Mouse (Mus musculus) gastrocnemius, adult 8-10 months (tissue): ENCODE measurements around the gene Lrrc3b. TPM values are rescaled to one million over a fixed set of nuclear protein-coding genes. Genes with fewer than 3 reads are reported as not detected.

Experiments used
- DNase-seq, 2 experiments: peaks; one replicate each; pipeline ENCODE4 v3.0.0; 2022; ENCODE audit warnings: low spot score in 2 of 2
- total RNA-seq, 4 experiments: library from RNA; stranded (reverse); gene quantifications; 2 replicates each; pipeline ENCODE4 v1.2.4; 2022

Lrrc3b gene
- 1 to 10 TPM in 3 of 4 experiments, under 1 TPM in 1; 0.80 to 2.6 (median 2.1) TPM for total RNA-seq

DNA sequence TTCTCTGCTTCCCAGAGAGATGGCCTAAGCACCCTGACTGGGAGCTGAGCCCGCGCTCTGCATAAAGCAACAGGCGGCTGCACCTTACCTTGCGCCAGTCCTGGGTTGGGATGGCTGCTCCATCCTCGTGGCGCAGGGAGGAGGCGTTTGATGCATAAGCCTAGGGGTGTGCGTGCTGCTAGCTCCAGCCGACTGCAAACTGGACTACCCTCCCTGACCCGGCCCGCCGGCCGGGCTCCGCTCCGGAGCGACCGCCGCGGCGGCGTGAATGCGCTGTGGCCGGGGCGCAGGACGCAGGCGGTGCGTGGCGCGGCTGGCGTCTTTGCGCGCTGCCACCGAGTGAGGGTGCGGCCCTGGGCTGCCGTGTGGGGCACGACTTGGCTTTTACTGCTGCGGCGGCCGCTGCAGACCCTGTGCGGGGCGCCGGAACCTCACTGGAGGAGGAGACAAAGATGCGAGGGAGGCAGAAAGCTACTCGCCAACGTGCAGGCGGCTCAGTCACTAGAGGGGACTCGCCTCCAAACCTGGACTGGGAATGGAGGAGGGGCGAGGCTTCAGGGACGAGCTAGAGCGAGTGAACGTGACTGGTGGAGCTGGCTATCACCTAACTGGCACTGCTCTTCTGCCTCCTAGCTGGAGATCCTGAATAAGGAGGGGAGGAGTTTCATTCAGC is at the start of gene Lrrc3b:
Lrrc3b (minus strand) TSS at position 503 of the 673 bp plus-strand sequence.
- DNase-seq = no peak

DNA sequence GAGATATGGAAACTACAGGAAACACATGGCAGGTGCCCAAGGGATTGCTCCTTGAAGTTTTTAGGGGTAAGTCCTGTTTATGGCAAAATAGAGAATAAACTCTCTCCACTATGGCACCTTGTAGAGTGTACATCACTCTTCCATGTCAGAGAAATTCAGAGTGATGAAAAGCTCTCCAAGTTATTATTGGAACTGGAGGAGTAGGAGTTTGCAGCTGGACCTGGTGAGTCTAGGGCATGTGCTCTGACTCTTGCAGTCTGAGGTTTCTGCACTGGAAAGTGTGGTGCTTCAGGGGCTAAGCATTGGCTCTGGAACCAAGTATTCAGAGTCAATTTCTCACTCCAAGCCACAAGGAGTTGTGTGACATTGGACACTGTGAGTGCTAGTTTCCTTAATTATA is 38.9 kb upstream of the Lrrc3b start:
- no peak for DNase-seq

DNA sequence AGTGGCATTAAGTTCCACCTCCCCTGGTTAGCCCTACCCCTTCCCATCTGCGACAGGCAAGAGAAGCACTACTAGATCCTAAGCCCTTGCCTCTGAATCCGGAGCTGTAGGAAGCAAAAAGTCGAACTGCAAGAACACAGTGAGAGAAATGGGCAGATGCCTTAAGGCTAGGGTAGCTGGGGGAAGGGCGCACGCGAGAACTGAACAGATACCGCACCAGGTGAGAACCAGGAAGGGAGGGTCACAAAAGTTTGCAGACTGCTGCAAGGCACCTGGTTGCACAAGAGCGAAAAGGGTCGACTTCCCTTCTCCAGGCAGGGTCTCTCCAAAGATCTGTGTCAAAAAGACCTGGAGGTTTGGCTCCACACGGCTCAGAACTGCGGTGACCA is 697 bp downstream of the Lrrc3b start:
- no peak for DNase-seq

DNA sequence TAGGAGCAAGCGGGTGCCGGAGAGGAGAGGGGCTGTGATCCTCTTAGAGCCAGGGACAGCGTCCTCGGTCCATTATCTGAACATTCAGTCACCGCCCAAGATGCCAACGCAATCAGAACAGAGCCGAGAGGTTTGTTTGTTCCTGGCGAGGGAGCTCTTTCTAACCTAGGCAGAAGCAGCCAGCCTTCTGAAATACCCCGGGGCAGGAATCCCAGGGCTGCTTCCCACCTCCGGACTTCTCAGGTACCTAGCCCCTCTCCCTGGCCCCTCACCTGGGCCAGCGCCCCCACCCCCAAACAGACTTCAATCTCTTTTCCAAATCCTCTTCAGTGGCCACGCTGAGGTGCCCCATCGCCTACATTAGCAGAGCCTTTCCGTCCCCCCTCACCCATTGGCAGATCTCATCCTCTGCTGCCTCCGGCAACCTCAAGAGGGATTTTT is 1.3 kb downstream of the Lrrc3b start:
- DNase-seq = no peak

DNA sequence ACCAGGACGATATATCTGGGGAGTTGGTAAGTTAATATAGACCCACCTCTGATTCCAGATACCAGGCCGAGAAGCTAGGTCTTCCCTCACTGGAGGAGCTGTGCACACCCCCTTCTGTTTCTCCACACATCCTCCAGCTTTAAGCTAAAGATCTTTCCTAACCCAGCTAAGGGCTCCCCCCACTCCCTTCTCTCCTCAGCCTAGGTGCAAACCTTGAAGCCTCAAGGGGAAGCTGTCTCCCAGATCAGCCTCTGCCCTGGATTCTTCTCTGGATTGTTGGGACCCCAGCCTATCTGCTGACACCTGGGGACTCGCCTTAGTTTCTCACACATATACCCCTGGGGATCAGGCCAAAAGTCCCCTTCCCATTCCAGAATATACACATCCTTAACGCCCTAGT is 1.7 kb downstream of the Lrrc3b start:
- DNase-seq = no peak

DNA sequence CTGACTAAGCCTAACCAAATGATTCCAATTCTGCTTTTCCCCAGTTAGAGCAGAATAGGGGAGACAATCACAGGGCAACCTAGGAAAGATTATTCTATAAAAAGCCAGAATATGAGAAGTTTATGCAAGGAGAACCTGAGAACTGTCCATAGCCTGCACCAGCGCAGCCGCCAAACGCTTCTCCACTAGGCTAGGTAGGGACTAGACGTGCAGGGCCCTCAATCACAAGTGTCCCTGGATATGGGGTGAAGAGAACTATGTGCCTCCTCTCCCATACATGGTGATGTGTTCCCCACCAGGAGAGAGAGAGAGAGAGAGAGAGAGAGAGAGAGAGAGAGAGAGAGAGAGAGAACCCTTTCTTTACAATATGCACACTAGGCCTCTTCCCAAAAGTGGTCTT is 2.2 kb downstream of the Lrrc3b start:
- no peak for DNase-seq

DNA sequence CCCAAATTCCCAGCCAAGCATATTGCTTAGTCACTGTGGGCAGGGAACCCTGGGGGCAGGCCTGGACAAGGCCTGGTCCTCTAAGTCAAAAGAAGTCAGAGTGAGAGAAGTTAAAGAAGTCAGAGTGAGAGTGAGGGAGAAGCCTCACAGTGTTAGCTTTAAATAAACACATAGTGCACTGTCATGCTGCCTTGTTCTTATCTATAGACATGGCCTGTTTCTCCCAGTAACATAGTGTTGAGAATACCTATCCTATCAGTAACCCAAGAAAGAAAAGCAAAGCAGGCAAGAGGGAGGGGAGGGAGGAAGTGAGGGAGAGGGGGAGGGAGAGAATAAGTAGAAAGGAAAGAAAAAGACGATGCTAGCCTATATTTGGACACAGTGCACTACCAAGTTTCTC is 6.4 kb downstream of the Lrrc3b start:
- no peak for DNase-seq

DNA sequence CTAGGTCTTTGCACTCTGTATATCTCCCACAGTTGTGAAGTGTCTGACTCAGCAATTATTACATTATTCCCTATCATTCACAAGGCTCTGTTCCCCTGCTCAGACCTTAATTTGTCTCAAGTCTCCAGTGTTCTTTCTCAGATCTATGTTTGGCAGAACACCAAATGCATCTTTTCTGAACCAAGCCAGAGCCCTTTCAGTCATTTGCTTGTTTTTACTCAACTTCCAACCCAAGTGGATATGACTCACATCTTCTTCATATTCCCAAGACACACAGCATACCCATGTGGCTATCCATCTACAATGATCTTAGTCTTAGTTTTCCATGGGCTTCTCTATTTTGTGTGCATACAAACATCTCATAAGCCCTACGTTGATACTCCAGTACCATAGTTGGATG is 17.2 kb downstream of the Lrrc3b start:
- DNase-seq = no peak

DNA sequence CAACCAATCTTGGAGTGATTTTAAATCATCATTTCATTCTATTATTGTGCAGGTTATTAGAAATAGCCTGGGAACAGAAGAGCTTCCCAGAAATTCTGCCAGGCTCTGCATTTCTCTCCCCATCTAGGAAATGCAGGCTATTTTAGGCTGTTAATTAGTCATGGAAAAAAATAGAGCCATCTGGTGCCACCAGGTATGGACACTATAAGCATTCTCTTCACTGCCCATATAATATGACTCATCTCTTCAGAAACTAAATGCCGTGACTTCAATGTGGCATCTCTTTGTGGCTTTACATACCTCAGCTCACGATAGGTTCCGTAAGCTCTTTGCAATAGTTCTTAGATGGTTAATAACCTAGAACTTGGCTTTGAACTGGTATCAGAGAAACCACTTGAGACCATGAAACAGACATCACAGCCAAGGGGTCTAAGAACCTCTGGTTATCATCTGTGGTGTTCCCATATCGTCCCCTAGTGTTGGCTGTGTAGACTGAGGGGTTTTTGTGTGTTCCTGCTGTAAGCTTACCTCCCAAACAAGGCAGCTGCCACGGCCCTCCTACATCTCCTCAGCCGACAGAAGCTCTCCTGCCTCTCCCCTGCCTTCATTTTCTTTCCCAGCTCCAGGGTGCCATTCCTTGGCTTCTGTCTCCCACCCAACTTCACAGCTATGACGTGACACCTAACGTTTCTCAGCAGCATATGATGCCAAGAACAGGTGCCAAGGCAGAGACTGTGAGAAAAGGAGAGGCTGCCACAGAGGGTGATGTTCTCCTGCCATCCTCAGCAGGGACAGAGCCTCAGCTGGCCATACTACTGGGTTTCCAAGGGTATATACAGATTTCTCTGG is 27.9 kb downstream of the Lrrc3b start:
- no peak for DNase-seq

DNA sequence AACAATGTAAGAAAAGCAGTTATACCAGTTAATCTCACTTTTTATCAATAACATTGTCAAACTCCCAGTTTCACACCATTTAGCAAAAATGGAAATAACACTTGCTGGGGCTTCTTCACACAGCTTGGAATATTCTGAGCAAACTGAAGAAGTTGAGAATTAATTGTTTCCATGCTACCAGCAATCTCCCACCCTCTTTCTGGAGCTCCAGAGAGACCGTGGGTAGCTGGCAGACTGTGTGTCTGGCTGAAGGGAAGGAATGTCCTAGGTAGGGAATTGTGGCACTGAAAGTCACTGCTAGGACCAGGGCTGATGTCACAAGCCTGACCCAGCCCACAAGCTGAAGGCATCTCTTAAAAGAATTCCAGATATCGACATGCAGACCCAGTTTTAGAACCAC is 53.3 kb downstream of the Lrrc3b start:
- no peak for DNase-seq

DNA sequence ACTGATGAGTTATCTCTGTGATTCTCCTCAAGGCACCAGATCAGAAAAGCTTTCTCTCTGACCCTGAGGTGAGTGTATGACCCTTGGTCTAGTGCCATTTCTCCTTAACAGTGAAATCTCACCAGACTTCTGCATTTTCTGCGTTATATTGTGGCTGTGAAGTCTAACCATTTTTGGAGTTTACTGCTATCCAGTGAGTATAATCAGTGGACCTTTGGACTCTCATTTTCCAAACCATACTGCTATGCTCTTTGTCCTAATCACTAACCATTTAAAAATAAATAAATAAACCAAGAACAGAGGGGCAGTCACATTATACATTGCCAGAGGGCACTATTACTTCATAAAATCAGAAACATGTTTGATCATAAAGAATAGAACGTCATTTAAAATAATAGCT is 53.8 kb downstream of the Lrrc3b start:
- DNase-seq = no peak

DNA sequence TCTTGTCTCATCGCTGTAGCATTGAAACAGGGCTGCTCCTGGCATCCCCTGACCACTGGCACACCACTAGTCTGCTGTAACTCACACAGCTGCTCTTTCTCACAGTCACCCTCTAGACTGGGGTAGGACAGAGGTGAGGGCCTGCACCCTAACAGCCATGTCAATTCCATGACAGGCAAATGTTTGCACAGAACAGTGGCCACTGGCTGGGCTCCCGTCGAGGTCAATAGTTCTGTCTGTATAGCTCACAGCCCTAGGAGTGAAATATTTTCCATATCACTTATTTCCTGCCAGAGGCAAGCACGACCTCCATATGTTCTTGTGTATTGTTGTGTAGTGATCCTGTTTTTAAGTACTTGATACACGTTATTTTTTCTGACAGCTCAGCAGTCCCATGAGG is 54.3 kb downstream of the Lrrc3b start:
- DNase-seq = no peak

DNA sequence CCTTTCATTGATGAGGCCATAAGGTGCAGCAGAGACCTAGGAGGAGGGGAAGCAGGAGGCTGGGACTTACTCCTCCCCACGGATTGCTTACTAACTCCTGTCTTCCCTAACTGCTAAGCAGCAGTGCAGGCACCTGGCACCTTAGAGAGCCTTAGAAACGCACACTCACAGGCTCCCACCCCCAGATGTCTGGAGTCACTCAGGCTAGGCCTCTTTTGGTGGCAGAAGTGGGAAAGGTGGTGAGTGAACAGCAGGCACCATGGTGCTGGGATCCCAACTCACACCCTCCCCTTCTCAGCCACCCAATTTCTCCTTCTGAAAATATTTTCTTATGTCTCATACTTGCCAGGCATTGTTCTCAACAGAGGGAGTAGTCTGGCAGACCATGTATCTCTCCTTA is 55.7 kb downstream of the Lrrc3b start:
- DNase-seq = no peak

DNA sequence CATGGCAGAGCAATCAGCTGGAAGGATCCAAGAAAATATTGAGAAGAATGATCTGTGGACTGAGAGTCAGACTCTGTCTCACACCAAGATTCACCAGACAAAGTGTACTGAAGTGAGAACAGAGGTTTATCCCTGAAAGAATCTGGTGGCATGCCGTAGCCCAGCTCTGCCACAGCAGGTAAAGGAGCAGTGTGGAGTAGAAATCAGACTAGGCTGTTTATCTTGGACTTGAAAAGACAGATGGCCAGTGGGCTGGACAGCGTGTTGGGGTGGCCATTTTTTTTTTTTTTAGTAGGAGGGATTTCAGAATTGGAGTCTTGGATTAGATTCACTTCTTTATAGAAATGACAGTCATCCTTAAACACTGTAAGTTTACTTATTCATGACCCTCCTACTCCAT is 61.4 kb downstream of the Lrrc3b start:
- DNase-seq = no peak

DNA sequence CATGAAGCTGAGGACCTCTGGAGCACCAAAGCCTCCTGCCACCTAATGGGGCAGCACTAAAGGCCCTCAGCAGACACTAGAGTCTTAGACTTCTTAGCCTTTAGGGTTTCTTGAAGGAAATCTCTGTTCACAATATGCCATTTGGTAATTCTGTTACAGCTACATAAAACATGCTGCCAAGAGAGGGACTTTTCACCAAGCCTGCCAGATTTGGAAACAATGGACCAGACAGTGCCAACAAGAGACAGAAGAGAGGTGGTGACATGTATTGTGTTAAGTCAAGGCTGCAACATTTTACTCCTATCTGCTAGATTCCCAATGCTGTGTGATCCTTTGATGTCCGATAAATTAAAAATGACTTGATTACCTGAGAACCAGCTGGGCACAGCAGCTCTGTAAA is 62.0 kb downstream of the Lrrc3b start:
- no peak for DNase-seq

DNA sequence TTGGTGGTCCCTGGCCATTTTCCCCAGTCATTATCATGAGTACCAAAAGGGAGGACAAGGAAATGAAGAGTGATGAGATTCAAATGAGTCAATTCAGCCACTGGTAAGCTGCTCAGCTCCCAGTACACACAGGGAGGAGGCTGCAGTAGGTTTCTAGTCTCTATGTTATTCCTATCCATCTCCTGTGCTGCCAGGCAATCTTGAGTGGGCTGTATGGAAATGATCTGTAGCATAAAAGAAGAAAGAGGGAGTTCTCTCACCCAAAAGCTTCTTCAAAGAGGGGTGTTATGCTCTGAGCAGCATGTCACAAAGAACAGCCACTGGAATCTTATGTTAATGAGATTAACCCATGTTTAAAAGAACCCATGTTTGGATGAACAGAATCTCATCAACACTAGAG is 64.5 kb downstream of the Lrrc3b start:
- no peak for DNase-seq

DNA sequence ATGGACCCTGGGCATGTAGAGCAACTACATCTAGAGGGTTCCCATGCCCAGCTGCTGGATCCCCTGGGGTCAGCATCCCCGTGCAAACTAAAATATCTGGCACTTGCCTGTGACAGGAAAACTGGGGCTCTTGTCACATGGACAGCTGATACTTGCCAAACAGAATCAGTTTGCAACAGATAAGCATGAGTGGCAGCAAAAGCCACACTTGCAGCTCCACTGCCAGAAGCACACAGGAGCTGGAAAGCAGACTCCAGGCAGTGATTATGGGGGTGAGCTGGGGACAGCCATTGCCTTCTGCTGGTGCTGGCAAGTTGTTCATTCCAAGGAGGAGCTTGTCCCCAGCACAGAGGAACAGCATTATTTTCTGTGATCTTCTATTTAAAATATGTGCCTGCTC is 65.8 kb downstream of the Lrrc3b start:
- DNase-seq = no peak

DNA sequence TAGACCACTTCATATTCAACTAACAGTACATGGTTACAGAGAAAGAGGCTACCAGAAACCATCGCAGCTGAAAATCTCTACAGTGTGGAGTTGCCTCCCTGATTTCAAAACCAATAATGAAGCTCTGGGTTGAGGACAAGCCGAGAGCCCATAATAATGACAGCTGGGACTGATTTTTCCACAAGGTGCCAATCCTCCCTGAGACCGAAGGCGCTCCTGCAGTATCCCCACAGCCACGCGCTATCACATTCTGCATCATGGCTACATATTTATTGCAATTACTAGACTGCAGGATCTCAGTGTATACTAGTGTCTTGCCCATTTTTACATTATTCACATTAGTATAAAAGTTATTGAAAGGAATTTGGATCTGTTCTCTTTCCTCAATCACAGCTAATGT is 73.7 kb downstream of the Lrrc3b start:
- DNase-seq = no peak

DNA sequence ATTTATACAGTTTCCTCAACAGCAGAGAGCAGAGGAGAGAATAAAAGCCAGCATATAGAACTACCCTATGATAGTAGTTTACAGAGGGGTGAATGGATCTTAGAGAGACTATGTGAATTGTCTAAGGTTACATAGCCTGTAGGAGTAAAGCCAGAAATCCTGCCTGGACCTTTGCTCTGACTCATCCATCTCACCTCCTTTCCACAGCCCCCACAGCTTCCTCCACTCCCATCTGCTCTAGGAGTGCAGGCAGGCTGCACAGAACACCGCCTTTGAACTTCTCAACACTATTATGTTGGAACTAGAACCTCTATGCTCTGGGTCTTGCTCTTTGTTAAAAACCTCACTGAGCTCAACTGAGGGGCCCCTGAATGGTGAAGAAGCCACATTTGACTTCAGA is 78.9 kb downstream of the Lrrc3b start:
- no peak for DNase-seq

DNA sequence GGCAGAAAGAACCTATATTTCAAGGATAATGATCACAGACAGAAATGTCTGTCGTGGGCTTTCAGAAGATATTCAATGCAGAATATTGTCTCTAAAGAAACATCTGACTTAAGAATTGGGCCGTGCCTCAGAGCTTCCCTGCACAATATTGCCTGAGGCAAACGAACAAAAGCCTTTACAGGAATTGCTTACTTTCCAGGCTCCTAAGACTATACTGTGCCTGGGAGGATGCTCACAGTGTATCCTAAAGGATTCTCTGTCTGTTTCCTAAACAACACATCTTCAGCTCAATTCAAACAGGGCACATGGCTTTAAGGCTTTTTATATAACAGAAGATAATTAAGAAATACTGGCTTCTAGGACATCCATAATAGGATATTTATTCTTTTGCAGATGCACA is 79.7 kb downstream of the Lrrc3b start:
- DNase-seq = no peak

DNA sequence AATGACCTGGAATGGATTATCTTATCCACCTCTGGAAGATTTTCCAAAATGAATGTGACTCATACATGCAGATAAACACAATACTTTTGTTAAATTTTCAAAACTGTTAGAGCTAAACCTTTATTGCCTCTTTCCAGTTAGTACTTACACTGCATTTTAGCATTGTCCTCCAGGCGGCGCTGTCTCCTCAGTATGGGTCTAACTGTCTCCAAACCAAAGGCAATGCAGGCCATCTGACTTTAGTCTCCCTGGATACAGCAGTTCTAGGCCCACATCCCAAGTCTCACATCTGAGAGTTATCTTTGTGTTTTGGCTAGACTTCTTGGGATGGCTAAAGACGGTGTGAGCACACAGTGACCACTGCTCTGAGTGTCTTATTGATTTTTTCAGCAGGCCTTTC is 83.3 kb downstream of the Lrrc3b start:
- DNase-seq = peak; percentile 38 to 60

DNA sequence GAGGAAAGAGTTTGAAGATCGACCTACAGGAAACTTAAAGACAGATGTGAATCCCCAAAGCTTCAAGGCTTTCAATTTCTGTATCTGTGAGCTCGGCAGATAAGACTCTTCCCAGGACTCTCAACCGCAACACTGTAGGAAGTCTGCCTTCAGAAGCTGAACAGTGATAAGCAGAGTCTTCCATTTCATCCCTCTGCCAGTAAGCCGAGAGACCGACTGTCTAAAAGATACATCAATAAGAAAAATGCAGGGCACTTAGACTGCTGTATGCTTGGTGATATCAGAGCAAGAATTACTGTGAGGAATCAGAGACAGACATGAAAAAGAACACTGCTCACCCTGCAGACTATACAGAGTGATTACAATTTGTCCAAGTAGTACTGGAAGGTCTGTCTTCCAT is 84.5 kb downstream of the Lrrc3b start:
- DNase-seq = no peak

DNA sequence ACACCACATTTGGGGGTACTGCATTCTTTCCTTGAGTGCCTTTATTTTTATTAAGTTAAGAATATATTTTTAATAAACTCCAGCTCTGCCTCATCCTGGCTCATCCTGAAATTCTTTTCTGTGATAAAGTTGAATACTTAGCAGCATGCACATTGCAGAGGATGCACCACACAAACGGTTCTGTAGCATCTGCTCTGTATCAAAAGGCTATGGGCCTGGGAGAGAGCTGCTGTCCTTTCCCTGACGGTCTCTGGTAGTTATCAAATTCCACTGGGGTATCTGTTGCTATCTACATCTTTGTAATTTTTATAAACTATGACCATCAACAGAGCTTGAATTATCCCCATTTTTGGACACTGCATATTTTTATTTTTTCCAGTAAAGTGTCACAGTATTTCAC is 105.7 kb downstream of the Lrrc3b start:
- DNase-seq = no peak
